Mouse (Mus musculus) MN1 (cell line): ENCODE measurements around the gene Cfap65.
A peak's percentile ranks its signal among the peaks of the same experiment; 100 is the strongest.

Source experiments
- DNase-seq: peaks from one replicate; pipeline ENCODE4 v3.0.0-alpha.2; 2016; ENCODE audit warnings: low spot score

Cfap65 gene

GRCm38 (mm10) chr1:74882055-74882734 is 53.2 kb downstream of the Cfap65 start:
- no peak for DNase-seq

- DNase-seq = peak; percentile 84
Measured at GRCm38 (mm10) chr1:74880785-74881360, 54.5 kb downstream of the Cfap65 start.

DNA sequence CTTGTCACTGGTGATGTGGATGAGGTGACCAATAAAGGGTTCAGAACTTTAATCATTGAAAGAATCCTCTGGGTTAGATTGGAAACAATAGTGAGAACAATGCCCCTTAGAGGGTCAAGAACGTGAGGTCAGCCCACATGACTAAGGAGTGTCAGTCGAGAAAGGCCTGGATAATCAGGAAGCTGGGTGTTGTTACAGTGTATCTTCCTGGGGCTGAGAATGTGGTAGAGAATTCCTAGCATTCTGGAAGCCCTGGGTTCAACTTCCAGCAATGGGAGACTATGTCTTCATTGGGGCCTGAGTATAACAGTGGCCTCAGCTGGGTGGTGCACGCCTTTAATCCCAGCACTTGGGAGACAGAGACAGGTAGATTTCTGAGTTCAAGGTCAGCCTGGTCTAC is 58.2 kb downstream of the Cfap65 start:
- no peak for DNase-seq

DNA sequence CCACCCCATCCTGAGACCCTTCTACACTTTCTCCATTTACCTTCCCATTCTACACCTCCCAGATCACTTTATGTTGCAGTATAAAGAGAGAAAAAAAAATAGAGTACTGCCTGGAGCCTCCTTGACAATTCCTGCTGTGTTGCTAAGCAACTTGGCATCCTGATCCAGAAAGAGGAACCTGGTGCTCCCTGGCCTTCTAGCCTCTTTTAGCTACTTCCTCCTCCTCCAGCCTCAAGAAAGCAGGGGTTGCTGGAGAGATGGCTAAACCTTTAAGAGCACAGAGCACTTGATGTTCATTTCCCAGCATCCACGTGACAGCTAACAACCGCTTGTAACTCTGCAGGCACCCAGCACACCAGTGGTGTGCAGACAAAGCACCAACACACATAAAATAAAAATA is 63.2 kb downstream of the Cfap65 start:
- no peak for DNase-seq

DNA sequence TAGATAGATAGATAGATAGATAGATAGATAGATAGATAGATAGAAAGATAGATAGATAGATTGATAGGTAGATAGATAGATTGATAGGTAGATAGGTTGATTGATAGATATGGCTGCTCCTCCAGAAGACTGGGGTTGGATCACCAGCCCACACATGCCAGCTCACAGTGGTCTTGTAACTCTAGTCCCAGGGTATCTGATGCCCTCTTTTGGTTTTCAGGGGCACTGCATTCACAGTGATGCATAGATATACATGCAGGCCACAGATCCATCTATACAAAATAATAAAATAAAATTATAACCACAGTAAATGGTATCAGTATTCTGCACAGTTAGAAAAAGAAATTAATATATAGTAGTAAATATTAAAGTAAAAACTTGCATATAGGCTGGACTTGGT is 73.6 kb downstream of the Cfap65 start:
- no peak for DNase-seq

GRCm38 (mm10) chr1:74859223-74859984 is 76.0 kb downstream of the Cfap65 start:
- DNase-seq = peak; percentile 78

GRCm38 (mm10) chr1:74858805-74859204 is 76.6 kb downstream of the Cfap65 start:
- DNase-seq = peak; percentile 61

DNA sequence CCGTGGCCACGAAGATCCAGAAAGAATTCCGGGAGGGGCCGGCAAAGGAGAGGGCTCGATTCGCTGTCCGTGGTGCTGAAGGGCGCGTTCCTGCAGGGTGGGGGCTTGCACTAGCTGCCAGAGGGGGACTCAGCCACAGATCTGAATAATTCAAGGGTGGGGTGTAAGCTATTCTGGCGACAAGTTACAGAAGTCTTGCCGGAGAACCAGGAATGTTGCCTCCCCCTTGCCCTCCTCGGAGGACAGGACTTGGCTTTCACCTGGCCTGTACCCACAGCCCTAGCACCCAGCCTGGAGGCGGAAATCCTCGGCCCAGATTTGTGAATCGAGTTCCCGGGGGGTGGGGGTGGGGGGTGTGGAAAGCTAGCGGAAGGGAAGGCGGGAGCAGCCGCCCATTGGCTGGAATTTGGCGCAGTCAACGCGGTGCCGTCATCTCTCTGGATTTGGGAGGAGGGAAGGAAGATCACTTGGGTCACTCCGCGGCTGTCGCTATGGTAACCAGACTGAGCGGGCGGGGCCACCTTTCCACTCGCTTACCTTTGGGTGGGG is 77.2 kb downstream of the Cfap65 start:
- DNase-seq = peak; percentile 95

- DNase-seq = peak; percentile 30
Measured at GRCm38 (mm10) chr1:74857677-74858076, 77.7 kb downstream of the Cfap65 start.

DNA sequence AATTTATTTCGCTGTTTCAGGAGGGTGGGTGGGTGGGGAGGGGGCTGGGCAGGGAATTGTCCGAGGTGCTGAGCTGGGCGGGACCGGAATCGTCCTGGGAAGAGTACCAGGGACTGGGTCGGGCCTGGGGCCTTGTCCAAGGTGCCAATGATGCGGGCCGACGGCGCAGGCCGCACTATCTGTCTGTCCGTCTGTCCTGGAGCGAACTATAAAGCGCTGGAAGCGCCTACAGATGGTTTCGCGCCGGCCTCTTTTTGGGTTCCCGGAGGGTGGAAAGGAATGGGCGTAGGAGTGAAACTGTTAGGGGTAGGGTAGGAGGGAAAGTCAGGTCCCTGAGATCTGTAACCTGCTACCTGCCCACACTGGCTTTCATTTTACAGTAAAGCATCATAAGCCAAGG is 78.2 kb downstream of the Cfap65 start:
- peak; percentile 15 for DNase-seq

DNA sequence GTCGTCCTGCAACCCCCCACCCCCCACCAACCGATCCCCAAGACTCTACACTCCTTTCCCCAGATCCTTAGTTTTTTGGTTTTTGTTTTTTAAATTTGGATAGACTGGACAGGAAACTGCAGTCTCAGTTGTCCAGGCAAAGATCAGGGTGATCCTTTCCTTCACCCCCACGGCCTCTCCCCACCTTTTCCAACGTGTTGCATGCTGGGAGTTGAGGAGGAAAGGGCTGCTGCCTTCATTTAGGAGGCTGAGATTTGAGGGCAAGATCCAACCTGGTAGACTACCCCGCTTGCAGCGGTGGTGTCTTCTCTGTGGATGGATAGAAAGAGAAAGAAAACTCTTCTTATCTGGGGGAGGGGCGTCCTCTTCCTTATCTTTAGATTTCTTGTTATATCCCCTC is 78.6 kb downstream of the Cfap65 start:
- peak; percentile 67 for DNase-seq

DNA sequence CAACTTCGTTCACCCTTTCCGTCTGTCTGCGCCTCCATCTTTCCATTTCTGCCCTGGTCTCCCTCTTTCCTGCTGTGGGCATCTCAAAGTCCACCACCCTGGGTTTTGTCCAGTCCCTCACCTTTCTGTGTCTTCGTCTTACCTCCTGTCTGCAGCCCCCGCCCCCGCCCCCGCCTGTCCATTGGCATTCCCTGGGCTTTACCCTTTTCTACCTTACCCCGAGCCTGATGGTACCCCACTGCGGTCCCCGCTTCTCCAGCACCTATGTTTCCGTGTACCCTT is 79.0 kb downstream of the Cfap65 start:
- no peak for DNase-seq

- DNase-seq = peak; percentile 58
Measured at GRCm38 (mm10) chr1:74855651-74856438, 79.6 kb downstream of the Cfap65 start.

GRCm38 (mm10) chr1:74855156-74855555 is 80.2 kb downstream of the Cfap65 start:
- DNase-seq = peak; percentile 53

GRCm38 (mm10) chr1:74854306-74855056 is 80.9 kb downstream of the Cfap65 start, which contains the start of gene Cdk5r2:
TSS of gene Cdk5r2 (plus strand) at chr1:74854934.
- DNase-seq = peak; percentile 98
